Mouse (Mus musculus) hindbrain, embryonic 12.5 days (tissue): ENCODE measurements around the gene Asic2. TPM values are rescaled to one million over a fixed set of nuclear protein-coding genes. Genes with fewer than 3 reads are reported as not detected.

Experiments
- ATAC-seq: fragments of 200-750 bp; cut with Nextera tagmentation; 2 replicates; pipeline ENCODE4 v1.8.0; 2017; ENCODE audit warnings: moderate TSS enrichment; ENCODE audit not compliant: low FRiP score
- H3K27ac ChIP-seq: fragments of 300-500 bp; sonication (generic); 2 replicates; pipeline ENCODE4 v1.5.1; 2016; ENCODE audit warnings: mild to moderate bottlenecking
- H3K27me3 ChIP-seq: fragments of 300-500 bp; sonication (generic); 2 replicates; pipeline ENCODE4 v1.6.1; 2016; ENCODE audit warnings: mild to moderate bottlenecking
- H3K36me3 ChIP-seq: fragments of 300-500 bp; sonication (generic); 2 replicates; pipeline ENCODE4 v1.6.1; 2016; ENCODE audit warnings: mild to moderate bottlenecking
- H3K4me1 ChIP-seq: fragments of 300-500 bp; sonication (generic); 2 replicates; pipeline ENCODE4 v1.6.1; 2016
- H3K4me2 ChIP-seq: fragments of 300-500 bp; sonication (generic); replicated peaks from 2 replicates; pipeline ENCODE4 v1.6.1; 2016; ENCODE audit warnings: mild to moderate bottlenecking
- H3K4me3 ChIP-seq: fragments of 300-500 bp; sonication (generic); 2 replicates; pipeline ENCODE4 v1.5.1; 2016; ENCODE audit warnings: mild to moderate bottlenecking
- H3K9ac ChIP-seq: fragments of 300-500 bp; sonication (generic); 2 replicates; pipeline ENCODE4 v1.6.1; 2016; ENCODE audit warnings: mild to moderate bottlenecking, moderate library complexity
- H3K9me3 ChIP-seq: fragments of 300-500 bp; sonication (generic); replicated peaks from 2 replicates; pipeline ENCODE4 v1.6.1; 2016; ENCODE audit warnings: mild to moderate bottlenecking
- WGBS: fragments of 180-500 bp; shearing (Covaris S2); methylation state at CpG from one replicate; pipeline ENCODE4 v1.1.7; 2016; 5-methylcytosine and 5-hydroxymethylcytosine counted together
- polyA plus RNA-seq: library from polyadenylated mRNA; unstranded; fragments of >200 nt; fragmentation: Nextera tagmentation; extraction: Ambion mirVana; gene quantifications from 2 replicates; pipeline ENCODE4 v1.2.1, GENCODE M21; 2016

The Asic2 gene
- polyA plus RNA-seq, 1 experiment from 2014 or later = 5.4 TPM

- no peaks in the 10 kb centered on the region for H3K4me1 ChIP-seq
- H3K4me3 ChIP-seq = no peak overlapping the region
- H3K36me3 ChIP-seq = no peaks in the 10 kb centered on the region
- no peaks in the 10 kb centered on the region for H3K27me3 ChIP-seq
- no peak overlapping the region for H3K9ac ChIP-seq
- 92% methylated on average over 3 of the region's 3 CpGs for WGBS
- no peaks in the 10 kb centered on the region for H3K9me3 ChIP-seq
- no peak overlapping the region for H3K4me2 ChIP-seq
- no peak for ATAC-seq
- no peak overlapping the region for H3K27ac ChIP-seq
Measured at GRCm38 (mm10) chr11:81419112-81419511, 549.1 kb downstream of the Asic2 start.

- ATAC-seq = no peak
- Histone ChIP-seq H3K27ac (no peak overlapping the region), H3K4me3 (no peak overlapping the region), H3K9me3 (no peaks in the 10 kb centered on the region), H3K9ac (no peak overlapping the region), H3K4me1 (no peaks in the 10 kb centered on the region), H3K27me3 (no peaks in the 10 kb centered on the region), H3K4me2 (no peak overlapping the region), H3K36me3 (no peaks in the 10 kb centered on the region)
- 89% methylated on average over 4 of the region's 4 CpGs for WGBS
Measured at GRCm38 (mm10) chr11:81418027-81418426, 550.2 kb downstream of the Asic2 start.

- no peaks in the 10 kb centered on the region for H3K36me3 ChIP-seq
- ATAC-seq = no peak
- H3K9me3 ChIP-seq = no peaks in the 10 kb centered on the region
- no peaks in the 10 kb centered on the region for H3K4me1 ChIP-seq
- no peak overlapping the region for H3K4me3 ChIP-seq
- no peak overlapping the region for H3K27ac ChIP-seq
- 84% methylated on average over 6 of the region's 6 CpGs for WGBS
- no peaks in the 10 kb centered on the region for H3K27me3 ChIP-seq
- H3K9ac ChIP-seq = no peak overlapping the region
- H3K4me2 ChIP-seq = no peak overlapping the region
Measured at GRCm38 (mm10) chr11:81416319-81416718, 551.9 kb downstream of the Asic2 start.

- 87% methylated on average over 2 of the region's 2 CpGs for WGBS
- H3K27me3 ChIP-seq = no peaks in the 10 kb centered on the region
Measured at GRCm38 (mm10) chr11:81414596-81414995, 553.7 kb downstream of the Asic2 start.

GRCm38 (mm10) chr11:81411251-81411650 is 557.0 kb downstream of the Asic2 start:
- ATAC-seq = no peak
- H3K27me3 ChIP-seq = no peaks in the 10 kb centered on the region
- H3K27ac ChIP-seq = no peak overlapping the region
- H3K4me3 ChIP-seq = no peak overlapping the region
- WGBS = 86% methylated on average over 4 of the region's 4 CpGs
- H3K4me1 ChIP-seq = no peaks in the 10 kb centered on the region
- no peaks in the 10 kb centered on the region for H3K9me3 ChIP-seq
- H3K9ac ChIP-seq = no peak overlapping the region
- H3K4me2 ChIP-seq = no peak overlapping the region
- H3K36me3 ChIP-seq = no peaks in the 10 kb centered on the region

More at GRCm38 (mm10) chr11:81414596-81414995, 553.7 kb downstream of the Asic2 start:
- Histone ChIP-seq H3K27ac (no peak overlapping the region), H3K4me3 (no peak overlapping the region), H3K36me3 (no peaks in the 10 kb centered on the region), H3K4me1 (no peaks in the 10 kb centered on the region), H3K4me2 (no peak overlapping the region), H3K9me3 (no peaks in the 10 kb centered on the region), H3K9ac (no peak overlapping the region)
- no peak for ATAC-seq

- Histone ChIP-seq H3K27me3 (no peaks in the 10 kb centered on the region), H3K9ac (no peak overlapping the region), H3K9me3 (no peaks in the 10 kb centered on the region), H3K4me1 (no peaks in the 10 kb centered on the region), H3K27ac (no peak overlapping the region), H3K4me2 (no peak overlapping the region), H3K36me3 (no peaks in the 10 kb centered on the region), H3K4me3 (no peak overlapping the region)
- WGBS = 98% methylated on average over 2 of the region's 2 CpGs
- ATAC-seq = no peak
Measured at GRCm38 (mm10) chr11:81405951-81406350, 562.3 kb downstream of the Asic2 start.

GRCm38 (mm10) chr11:81402263-81402662 is 566.0 kb downstream of the Asic2 start:
- H3K4me2 ChIP-seq = no peak overlapping the region
- no peaks in the 10 kb centered on the region for H3K9me3 ChIP-seq
- WGBS = 91% methylated on average over 8 of the region's 8 CpGs
- H3K4me1 ChIP-seq = no peaks in the 10 kb centered on the region
- H3K9ac ChIP-seq = no peak overlapping the region
- H3K4me3 ChIP-seq = no peak overlapping the region
- H3K36me3 ChIP-seq = no peaks in the 10 kb centered on the region
- no peak overlapping the region for H3K27ac ChIP-seq
- no peak for ATAC-seq
- H3K27me3 ChIP-seq = no peaks in the 10 kb centered on the region

GRCm38 (mm10) chr11:81392855-81393254 is 575.4 kb downstream of the Asic2 start:
- no peak overlapping the region for H3K4me3 ChIP-seq
- no peak overlapping the region for H3K4me2 ChIP-seq
- no peaks in the 10 kb centered on the region for H3K4me1 ChIP-seq
- no peaks in the 10 kb centered on the region for H3K36me3 ChIP-seq
- H3K27me3 ChIP-seq = no peaks in the 10 kb centered on the region
- 64% methylated on average over 9 of the region's 9 CpGs for WGBS
- no peak for ATAC-seq
- H3K9me3 ChIP-seq = no peaks in the 10 kb centered on the region
- H3K27ac ChIP-seq = no peak overlapping the region
- H3K9ac ChIP-seq = no peak overlapping the region

- no peak overlapping the region for H3K9ac ChIP-seq
- no peaks in the 10 kb centered on the region for H3K9me3 ChIP-seq
- H3K4me3 ChIP-seq = no peak overlapping the region
- no peak for ATAC-seq
- H3K27ac ChIP-seq = no peak overlapping the region
- 92% methylated on average over 2 of the region's 2 CpGs for WGBS
- peaks cover 3% of the 10 kb centered on the region for H3K4me1 ChIP-seq
- H3K27me3 ChIP-seq = no peaks in the 10 kb centered on the region
- H3K4me2 ChIP-seq = no peak overlapping the region
- H3K36me3 ChIP-seq = no peaks in the 10 kb centered on the region
Measured at GRCm38 (mm10) chr11:81386185-81386584, 582.1 kb downstream of the Asic2 start.

- no peak overlapping the region for H3K4me3 ChIP-seq
- no peaks in the 10 kb centered on the region for H3K36me3 ChIP-seq
- H3K27ac ChIP-seq = no peak overlapping the region
- H3K4me1 ChIP-seq = peaks cover 6% of the 10 kb centered on the region
- no peak overlapping the region for H3K9ac ChIP-seq
- ATAC-seq = no peak
- H3K9me3 ChIP-seq = no peaks in the 10 kb centered on the region
- no peak overlapping the region for H3K4me2 ChIP-seq
- no peaks in the 10 kb centered on the region for H3K27me3 ChIP-seq
Measured at GRCm38 (mm10) chr11:81385547-81385946, 582.7 kb downstream of the Asic2 start.

- no peaks in the 10 kb centered on the region for H3K36me3 ChIP-seq
- H3K4me3 ChIP-seq = no peak overlapping the region
- H3K9ac ChIP-seq = no peak overlapping the region
- H3K27me3 ChIP-seq = no peaks in the 10 kb centered on the region
- peaks cover 7% of the 10 kb centered on the region; the same call in 1 of the 2 replicates for H3K9me3 ChIP-seq
- no peak for ATAC-seq
- no peak overlapping the region for H3K4me2 ChIP-seq
- peaks cover 18% of the 10 kb centered on the region for H3K4me1 ChIP-seq
- H3K27ac ChIP-seq = no peak overlapping the region
Measured at GRCm38 (mm10) chr11:81374841-81375240, 593.4 kb downstream of the Asic2 start.

GRCm38 (mm10) chr11:81374003-81374710 is 594.1 kb downstream of the Asic2 start:
- H3K27me3 ChIP-seq = no peaks in the 10 kb centered on the region
- H3K9me3 ChIP-seq = peaks cover 7% of the 10 kb centered on the region; the same call in 1 of the 2 replicates
- H3K4me3 ChIP-seq = no peak overlapping the region
- H3K27ac ChIP-seq = no peak overlapping the region
- no peak overlapping the region for H3K9ac ChIP-seq
- no peak for ATAC-seq
- H3K36me3 ChIP-seq = no peaks in the 10 kb centered on the region
- H3K4me1 ChIP-seq = peaks cover 25% of the 10 kb centered on the region
- no peak overlapping the region for H3K4me2 ChIP-seq
- WGBS = 79% methylated on average over 8 of the region's 8 CpGs

- H3K4me1 ChIP-seq = peaks cover 26% of the 10 kb centered on the region
- H3K27me3 ChIP-seq = no peaks in the 10 kb centered on the region; the same call in 1 of the 2 replicates
- no peak for ATAC-seq
- H3K9ac ChIP-seq = no peak overlapping the region
- no peak overlapping the region for H3K27ac ChIP-seq
- no peaks in the 10 kb centered on the region for H3K9me3 ChIP-seq
- no peak overlapping the region for H3K4me3 ChIP-seq
- no peak overlapping the region for H3K4me2 ChIP-seq
- H3K36me3 ChIP-seq = no peaks in the 10 kb centered on the region
- 44% methylated on average over 8 of the region's 8 CpGs for WGBS
Measured at GRCm38 (mm10) chr11:81371545-81371944, 596.7 kb downstream of the Asic2 start.
